Mouse (Mus musculus) embryonic facial prominence, embryonic 10.5 days (tissue): Measurements from ENCODE around the gene Ccn6. TPM values are rescaled to one million over a fixed set of nuclear protein-coding genes. Genes with fewer than 3 reads are reported as not detected.

ENCODE experiments used
- DNase-seq: peaks from one replicate; pipeline ENCODE4 v3.0.0-alpha.2; 2017; ENCODE audit warnings: low spot score
- H3K27ac ChIP-seq: fragments of 300-500 bp; sonication (generic); replicated peaks from 2 replicates; pipeline ENCODE4 v1.5.1; 2016; ENCODE audit warnings: mild to moderate bottlenecking
- H3K27me3 ChIP-seq: fragments of 300-500 bp; sonication (generic); replicated peaks from 2 replicates; pipeline ENCODE4 v1.6.1; 2016; ENCODE audit warnings: low read depth, mild to moderate bottlenecking; ENCODE audit not compliant: poor library complexity, severe bottlenecking
- H3K36me3 ChIP-seq: fragments of 300-500 bp; sonication (generic); replicated peaks from 2 replicates; pipeline ENCODE4 v1.6.1; 2016; ENCODE audit warnings: mild to moderate bottlenecking, moderate library complexity
- H3K4me1 ChIP-seq: fragments of 300-500 bp; sonication (generic); 2 replicates; pipeline ENCODE4 v1.6.1; 2016
- H3K4me3 ChIP-seq: fragments of 300-500 bp; sonication (generic); 2 replicates; pipeline ENCODE4 v1.5.1; 2016; ENCODE audit warnings: mild to moderate bottlenecking, moderate library complexity
- H3K9me3 ChIP-seq: fragments of 300-500 bp; sonication (generic); 2 replicates; pipeline ENCODE4 v1.6.1; 2016; ENCODE audit warnings: mild to moderate bottlenecking
- WGBS: fragments of 180-500 bp; shearing (Covaris S2); methylation state at CpG from one replicate; pipeline ENCODE4 v1.1.7; 2016; 5-methylcytosine and 5-hydroxymethylcytosine counted together
- polyA plus RNA-seq: library from polyadenylated mRNA; unstranded; fragments of >200 nt; fragmentation: Nextera tagmentation; extraction: Ambion mirVana; gene quantifications from 2 replicates; pipeline ENCODE4 v1.2.1, GENCODE M21; 2016

Gene Ccn6
- polyA plus RNA-seq, 1 experiment from 2014 or later = 0.36 TPM

- WGBS = 85% methylated on average over 5 of the region's 5 CpGs
- DNase-seq = no peak
- Histone ChIP-seq H3K27me3 (no peaks in the 10 kb centered on the region), H3K4me3 (no peak overlapping the region), H3K36me3 (peaks cover 24% of the 10 kb centered on the region), H3K27ac (no peak overlapping the region), H3K9me3 (no peaks in the 10 kb centered on the region), H3K4me1 (no peaks in the 10 kb centered on the region)
Observed at GRCm38 (mm10) chr10:39156719-39157118, 6.9 kb downstream of the Ccn6 start.

- no peak overlapping the region for H3K4me3 ChIP-seq
- DNase-seq = no peak
- H3K4me1 ChIP-seq = no peaks in the 10 kb centered on the region
- H3K27me3 ChIP-seq = no peaks in the 10 kb centered on the region
- peaks cover 99% of the 10 kb centered on the region for H3K36me3 ChIP-seq
- no peaks in the 10 kb centered on the region for H3K9me3 ChIP-seq
- no peak overlapping the region for H3K27ac ChIP-seq
- 81% methylated on average over 12 of the region's 12 CpGs for WGBS
Observed at GRCm38 (mm10) chr10:39142216-39142615, 21.4 kb downstream of the Ccn6 start.

GRCm38 (mm10) chr10:39141401-39141800 lies 22.2 kb downstream of the Ccn6 start:
- no peak for DNase-seq
- H3K36me3 ChIP-seq = peaks cover 99% of the 10 kb centered on the region
- WGBS = 96% methylated on average over 2 of the region's 2 CpGs

GRCm38 (mm10) chr10:39140843-39141242 lies 22.8 kb downstream of the Ccn6 start:
- no peak overlapping the region for H3K27ac ChIP-seq
- 89% methylated on average over 14 of the region's 14 CpGs for WGBS
- H3K9me3 ChIP-seq = no peaks in the 10 kb centered on the region
- DNase-seq = no peak
- H3K36me3 ChIP-seq = peaks cover 97% of the 10 kb centered on the region
- H3K27me3 ChIP-seq = no peaks in the 10 kb centered on the region
- H3K4me1 ChIP-seq = peaks cover 12% of the 10 kb centered on the region
- H3K4me3 ChIP-seq = no peak overlapping the region

More at GRCm38 (mm10) chr10:39141401-39141800, 22.2 kb downstream of the Ccn6 start:
- Histone ChIP-seq H3K27ac (no peak overlapping the region), H3K4me3 (no peak overlapping the region), H3K27me3 (no peaks in the 10 kb centered on the region), H3K9me3 (no peaks in the 10 kb centered on the region), H3K4me1 (peaks cover 7% of the 10 kb centered on the region)

GRCm38 (mm10) chr10:39138761-39139160 lies 24.8 kb downstream of the Ccn6 start:
- peaks cover 78% of the 10 kb centered on the region for H3K36me3 ChIP-seq
- no peaks in the 10 kb centered on the region for H3K27me3 ChIP-seq
- DNase-seq = no peak
- no peak overlapping the region for H3K4me3 ChIP-seq
- H3K9me3 ChIP-seq = no peaks in the 10 kb centered on the region
- H3K4me1 ChIP-seq = peaks cover 30% of the 10 kb centered on the region
- no peak overlapping the region for H3K27ac ChIP-seq
- 85% methylated on average over 6 of the region's 6 CpGs for WGBS

GRCm38 (mm10) chr10:39137766-39138165 lies 25.8 kb downstream of the Ccn6 start:
- Histone ChIP-seq H3K9me3 (no peaks in the 10 kb centered on the region), H3K36me3 (peaks cover 68% of the 10 kb centered on the region), H3K4me3 (no peak overlapping the region), H3K4me1 (peaks cover 35% of the 10 kb centered on the region), H3K27me3 (no peaks in the 10 kb centered on the region), H3K27ac (no peak overlapping the region)
- 93% methylated on average over 3 of the region's 3 CpGs for WGBS
- no peak for DNase-seq

- WGBS = 5% methylated on average over 47 of the region's 47 CpGs
- Histone ChIP-seq H3K9me3 (no peaks in the 10 kb centered on the region), H3K4me3 (peak within 1 kb of the TSS; percentile 69), H3K27me3 (no peaks in the 10 kb centered on the region), H3K36me3 (peaks cover 28% of the 10 kb centered on the region), H3K27ac (peak within 1 kb of the TSS; percentile 89), H3K4me1 (peaks cover 35% of the 10 kb centered on the region)
- DNase-seq = peak; percentile 93
Observed at GRCm38 (mm10) chr10:39133462-39134310, 29.9 kb downstream of the Ccn6 start, which contains the start of the genes Fam229b and Tube1. Fam229b (minus strand) TSS chr10:39133914. Tube1 (plus strand) TSS chr10:39133976.

GRCm38 (mm10) chr10:39121412-39121811 lies 42.2 kb downstream of the Ccn6 start:
- no peaks in the 10 kb centered on the region for H3K27me3 ChIP-seq
- no peak for DNase-seq
- no peaks in the 10 kb centered on the region for H3K36me3 ChIP-seq
- WGBS = 39% methylated on average over 4 of the region's 4 CpGs
- no peak overlapping the region for H3K4me3 ChIP-seq
- no peak overlapping the region for H3K27ac ChIP-seq
- H3K9me3 ChIP-seq = no peaks in the 10 kb centered on the region
- H3K4me1 ChIP-seq = no peaks in the 10 kb centered on the region

GRCm38 (mm10) chr10:39109489-39109874 lies 54.1 kb downstream of the Ccn6 start:
- 73% methylated on average over 4 of the region's 4 CpGs for WGBS
- no peak for DNase-seq
- Histone ChIP-seq H3K9me3 (no peaks in the 10 kb centered on the region), H3K4me1 (no peaks in the 10 kb centered on the region), H3K4me3 (no peak overlapping the region), H3K27ac (no peak overlapping the region), H3K36me3 (no peaks in the 10 kb centered on the region), H3K27me3 (no peaks in the 10 kb centered on the region)

GRCm38 (mm10) chr10:39108837-39109488 lies 54.6 kb downstream of the Ccn6 start:
- Histone ChIP-seq H3K4me1 (no peaks in the 10 kb centered on the region), H3K36me3 (no peaks in the 10 kb centered on the region), H3K9me3 (no peaks in the 10 kb centered on the region), H3K4me3 (no peak overlapping the region), H3K27ac (no peak overlapping the region), H3K27me3 (no peaks in the 10 kb centered on the region)
- 79% methylated on average over 10 of the region's 10 CpGs for WGBS
- no peak for DNase-seq

GRCm38 (mm10) chr10:39106935-39107334 lies 56.7 kb downstream of the Ccn6 start:
- no peak for DNase-seq
- peaks cover 7% of the 10 kb centered on the region; the same call in 1 of the 2 replicates for H3K36me3 ChIP-seq
- WGBS = 45% methylated on average over 4 of the region's 4 CpGs
- H3K4me1 ChIP-seq = no peaks in the 10 kb centered on the region
- no peak overlapping the region for H3K4me3 ChIP-seq
- no peaks in the 10 kb centered on the region for H3K27me3 ChIP-seq
- H3K9me3 ChIP-seq = no peaks in the 10 kb centered on the region
- H3K27ac ChIP-seq = no peak overlapping the region

- WGBS = 61% methylated on average over 3 of the region's 3 CpGs
- H3K4me3 ChIP-seq = no peak overlapping the region
- H3K27me3 ChIP-seq = no peaks in the 10 kb centered on the region
- no peaks in the 10 kb centered on the region for H3K9me3 ChIP-seq
- H3K36me3 ChIP-seq = peaks cover 7% of the 10 kb centered on the region; the same call in 1 of the 2 replicates
- H3K4me1 ChIP-seq = no peaks in the 10 kb centered on the region
- H3K27ac ChIP-seq = no peak overlapping the region
- no peak for DNase-seq
Observed at GRCm38 (mm10) chr10:39106413-39106812, 57.2 kb downstream of the Ccn6 start.
